Mouse (Mus musculus) stomach, adult 2 months (tissue): ENCODE data around the gene Adam20. TPM values are rescaled to one million over a fixed set of nuclear protein-coding genes. Genes with fewer than 3 reads are reported as not detected.

Experiments used
- polyA plus RNA-seq: library from polyadenylated mRNA; depleted of rRNA; stranded (reverse); fragments of >200 nt; gene quantifications from 2 replicates; pipeline ENCODE4 v1.2.3, GENCODE M21; 2012; rRNA removed

Gene Adam20
- not detected in 2 replicates for polyA plus RNA-seq

GRCm38 (mm10) chr8:40792973-40793372 is at the start of gene Adam20:
Gene Adam20, plus strand, starts transcription at chr8:40793273.

GRCm38 (mm10) chr8:40751908-40752307 is 41.2 kb upstream of the Adam20 start, which contains the start of gene Adam25:
Gene Adam25, plus strand, starts transcription at chr8:40752208.

Other genes with a start within 250 kb of the Adam20 start
- gene Adam24, start 118.2 kb upstream of the Adam20 start, polyA plus RNA-seq: not detected in 2 replicates
- not detected in 2 replicates for gene Adam25, start 41.1 kb upstream of the Adam20 start, polyA plus RNA-seq
- gene Adam39, start 29.7 kb downstream of the Adam20 start, polyA plus RNA-seq: not detected in 2 replicates